Mouse (Mus musculus) stomach, postnatal 0 days (tissue): ENCODE data around the gene Elmod2.

Experiments used
- CTCF ChIP-seq: IDR thresholded peaks from 2 replicates; pipeline ENCODE4 v1.5.1; 2016; ENCODE audit warnings: antibody characterized with exemption, low read depth, mild to moderate bottlenecking, moderate library complexity
- EP300 ChIP-seq: optimal IDR thresholded peaks from 2 replicates; pipeline ENCODE3; 2016; ENCODE audit warnings: antibody characterized with exemption

- TF ChIP-seq CTCF (no peak), EP300 (no peak)
Observed at GRCm38 (mm10) chr8:83315691-83316090, 16.6 kb downstream of the Elmod2 start.
